Mouse (Mus musculus) midbrain, embryonic 11.5 days (tissue): ENCODE data around the gene Kdm2b. TPM values are rescaled to one million over a fixed set of nuclear protein-coding genes. Genes with fewer than 3 reads are reported as not detected.

Source experiments
- ATAC-seq: fragments of 200-750 bp; cut with Nextera tagmentation; 2 replicates; pipeline ENCODE4 v1.8.0; 2017; ENCODE audit warnings: moderate TSS enrichment, moderate library complexity; ENCODE audit not compliant: low FRiP score
- DNase-seq: peaks from one replicate; pipeline ENCODE4 v3.0.0; 2015; ENCODE audit warnings: low spot score; ENCODE audit errors: missing footprints
- H3K27ac ChIP-seq: fragments of 300-500 bp; sonication (generic); 2 replicates; pipeline ENCODE4 v1.5.1; 2014; ENCODE audit warnings: low read depth, low read length
- H3K27me3 ChIP-seq: fragments of 300-500 bp; sonication (generic); 2 replicates; pipeline ENCODE4 v1.6.1; 2014; ENCODE audit warnings: mild to moderate bottlenecking, low read length, moderate library complexity, mixed read lengths; ENCODE audit not compliant: control insufficient read depth, insufficient read depth
- H3K36me3 ChIP-seq: fragments of 300-500 bp; sonication (generic); 2 replicates; pipeline ENCODE4 v1.6.1; 2014; ENCODE audit warnings: mild to moderate bottlenecking, low read length, moderate library complexity, mixed read lengths; ENCODE audit not compliant: control insufficient read depth, insufficient read depth
- H3K4me1 ChIP-seq: fragments of 300-500 bp; sonication (generic); 2 replicates; pipeline ENCODE4 v1.6.1; 2014; ENCODE audit warnings: low read length; ENCODE audit not compliant: control insufficient read depth, insufficient read depth
- H3K4me2 ChIP-seq: fragments of 300-500 bp; sonication (generic); 2 replicates; pipeline ENCODE4 v1.6.1; 2014; ENCODE audit warnings: mild to moderate bottlenecking, moderate library complexity
- H3K4me3 ChIP-seq: fragments of 300-500 bp; sonication (generic); 2 replicates; pipeline ENCODE4 v1.5.1; 2014; ENCODE audit warnings: low read depth, low read length
- H3K9ac ChIP-seq: fragments of 300-500 bp; sonication (generic); 2 replicates; pipeline ENCODE4 v1.6.1; 2014; ENCODE audit warnings: low read length
- H3K9me3 ChIP-seq: fragments of 300-500 bp; sonication (generic); 2 replicates; pipeline ENCODE4 v1.6.1; 2016; ENCODE audit warnings: low read length; ENCODE audit not compliant: control insufficient read depth
- WGBS: fragments of 180-500 bp; shearing (Covaris S2); extraction: QIAGEN DNeasy Blood & Tissue Kit; methylation state at CpG from one replicate; pipeline ENCODE4 v1.1.7; 2014; 5-methylcytosine and 5-hydroxymethylcytosine counted together
- polyA plus RNA-seq: library from polyadenylated mRNA; unstranded; fragments of >200 nt; fragmentation: Nextera tagmentation; extraction: Ambion mirVana; gene quantifications from 2 replicates; pipeline ENCODE4 v1.2.1, GENCODE M21; 2014

Gene Kdm2b
- polyA plus RNA-seq, 1 experiment from 2014 or later, result 62.4 TPM

- Histone ChIP-seq H3K36me3 (no peaks in the 10 kb centered on the region), H3K4me1 (no peaks in the 10 kb centered on the region), H3K4me2 (no peak overlapping the region), H3K4me3 (no peak overlapping the region), H3K27me3 (no peaks in the 10 kb centered on the region), H3K27ac (no peak overlapping the region), H3K9me3 (no peaks in the 10 kb centered on the region), H3K9ac (no peak overlapping the region)
- DNase-seq (no peak), ATAC-seq (no peak)
- WGBS, result 88% methylated on average over 8 of the region's 8 CpGs
Measured at GRCm38 (mm10) chr5:122887926-122888611, 101.6 kb downstream of the Kdm2b start.

- H3K9ac ChIP-seq, result no peak overlapping the region
- 92% methylated on average over 9 of the region's 9 CpGs for WGBS
- no peak overlapping the region for H3K27ac ChIP-seq
- H3K9me3 ChIP-seq, result no peaks in the 10 kb centered on the region
- H3K4me2 ChIP-seq, result no peak overlapping the region
- no peak overlapping the region for H3K4me3 ChIP-seq
- no peaks in the 10 kb centered on the region for H3K36me3 ChIP-seq
- ATAC-seq (no peak), DNase-seq (no peak)
- H3K4me1 ChIP-seq, result no peaks in the 10 kb centered on the region
- H3K27me3 ChIP-seq, result no peaks in the 10 kb centered on the region
Measured at GRCm38 (mm10) chr5:122887033-122887432, 102.6 kb downstream of the Kdm2b start.

GRCm38 (mm10) chr5:122884594-122885348 is 104.9 kb downstream of the Kdm2b start:
- Histone ChIP-seq H3K4me2 (no peak overlapping the region), H3K9me3 (no peaks in the 10 kb centered on the region), H3K4me3 (no peak overlapping the region), H3K36me3 (0 out of 2 replicates have a peak, but pooled peaks cover 5% of the 10 kb centered on the region), H3K27ac (no peak overlapping the region), H3K9ac (no peak overlapping the region), H3K4me1 (no peaks in the 10 kb centered on the region), H3K27me3 (no peaks in the 10 kb centered on the region)
- 95% methylated on average over 7 of the region's 7 CpGs for WGBS
- no peak for ATAC-seq
- DNase-seq, result no peak

GRCm38 (mm10) chr5:122883652-122884235 is 105.9 kb downstream of the Kdm2b start:
- H3K27me3 ChIP-seq, result no peaks in the 10 kb centered on the region
- peaks cover 7% of the 10 kb centered on the region; the same call in 1 of the 2 replicates for H3K36me3 ChIP-seq

GRCm38 (mm10) chr5:122883237-122883636 is 106.4 kb downstream of the Kdm2b start:
- ATAC-seq (no peak), DNase-seq (no peak)
- Histone ChIP-seq H3K9me3 (no peaks in the 10 kb centered on the region), H3K27me3 (no peaks in the 10 kb centered on the region), H3K9ac (no peak overlapping the region), H3K4me3 (no peak overlapping the region), H3K27ac (no peak overlapping the region), H3K4me2 (no peak overlapping the region), H3K36me3 (peaks cover 7% of the 10 kb centered on the region; the same call in 1 of the 2 replicates), H3K4me1 (no peaks in the 10 kb centered on the region)
- WGBS, result 93% methylated on average over 9 of the region's 9 CpGs

More at GRCm38 (mm10) chr5:122883652-122884235, 105.9 kb downstream of the Kdm2b start:
- no peak overlapping the region for H3K9ac ChIP-seq
- H3K27ac ChIP-seq, result no peak overlapping the region
- no peaks in the 10 kb centered on the region for H3K4me1 ChIP-seq
- WGBS, result 65% methylated on average over 2 of the region's 2 CpGs
- no peak overlapping the region for H3K4me2 ChIP-seq
- no peaks in the 10 kb centered on the region for H3K9me3 ChIP-seq
- DNase-seq (no peak), ATAC-seq (no peak)
- H3K4me3 ChIP-seq, result no peak overlapping the region

- Histone ChIP-seq H3K4me1 (no peaks in the 10 kb centered on the region), H3K27ac (no peak overlapping the region), H3K4me3 (no peak overlapping the region), H3K9ac (no peak overlapping the region), H3K4me2 (no peak overlapping the region), H3K36me3 (peaks cover 12% of the 10 kb centered on the region; the same call in 1 of the 2 replicates), H3K27me3 (no peaks in the 10 kb centered on the region), H3K9me3 (no peaks in the 10 kb centered on the region)
- ATAC-seq (no peak), DNase-seq (no peak)
- WGBS, result 92% methylated on average over 18 of the region's 18 CpGs
Measured at GRCm38 (mm10) chr5:122882256-122883050, 107.2 kb downstream of the Kdm2b start.

- H3K27ac ChIP-seq, result no peak overlapping the region
- WGBS, result 54% methylated on average over 5 of the region's 5 CpGs
Measured at GRCm38 (mm10) chr5:122881313-122881712, 108.3 kb downstream of the Kdm2b start.

GRCm38 (mm10) chr5:122880241-122880980 is 109.2 kb downstream of the Kdm2b start:
- DNase-seq, result no peak
- no peak for ATAC-seq
- H3K4me3 ChIP-seq, result no peak overlapping the region
- no peaks in the 10 kb centered on the region for H3K9me3 ChIP-seq
- no peaks in the 10 kb centered on the region for H3K27me3 ChIP-seq
- H3K9ac ChIP-seq, result no peak overlapping the region
- H3K27ac ChIP-seq, result no peak overlapping the region
- H3K36me3 ChIP-seq, result peaks cover 12% of the 10 kb centered on the region; the same call in 1 of the 2 replicates
- WGBS, result 94% methylated on average over 37 of the region's 37 CpGs
- H3K4me1 ChIP-seq, result no peaks in the 10 kb centered on the region
- H3K4me2 ChIP-seq, result no peak overlapping the region

More at GRCm38 (mm10) chr5:122881313-122881712, 108.3 kb downstream of the Kdm2b start:
- H3K27me3 ChIP-seq, result no peaks in the 10 kb centered on the region
- peaks cover 12% of the 10 kb centered on the region; the same call in 1 of the 2 replicates for H3K36me3 ChIP-seq
- H3K9ac ChIP-seq, result no peak overlapping the region
- H3K4me3 ChIP-seq, result no peak overlapping the region
- ATAC-seq (0 out of 2 replicates have a peak, but pooled peaks have one; percentile 35), DNase-seq (peak; percentile 92)
- H3K4me2 ChIP-seq, result no peak overlapping the region
- H3K9me3 ChIP-seq, result no peaks in the 10 kb centered on the region
- H3K4me1 ChIP-seq, result no peaks in the 10 kb centered on the region
